Mouse (Mus musculus) ovary, adult 18-20 months (tissue): ENCODE results near the gene Foxl1.
A peak's percentile ranks its signal among the peaks of the same experiment; 100 is the strongest.
"Not testable (repeated sequence)": the region's sequence is repeated elsewhere in the genome, so short reads cannot be mapped to it uniquely, and the experiment has no call there.

Source experiments
- DNase-seq: peaks from one replicate; pipeline ENCODE4 v3.0.0; 2022; ENCODE audit warnings: low spot score, mixed read lengths

Gene Foxl1

DNA sequence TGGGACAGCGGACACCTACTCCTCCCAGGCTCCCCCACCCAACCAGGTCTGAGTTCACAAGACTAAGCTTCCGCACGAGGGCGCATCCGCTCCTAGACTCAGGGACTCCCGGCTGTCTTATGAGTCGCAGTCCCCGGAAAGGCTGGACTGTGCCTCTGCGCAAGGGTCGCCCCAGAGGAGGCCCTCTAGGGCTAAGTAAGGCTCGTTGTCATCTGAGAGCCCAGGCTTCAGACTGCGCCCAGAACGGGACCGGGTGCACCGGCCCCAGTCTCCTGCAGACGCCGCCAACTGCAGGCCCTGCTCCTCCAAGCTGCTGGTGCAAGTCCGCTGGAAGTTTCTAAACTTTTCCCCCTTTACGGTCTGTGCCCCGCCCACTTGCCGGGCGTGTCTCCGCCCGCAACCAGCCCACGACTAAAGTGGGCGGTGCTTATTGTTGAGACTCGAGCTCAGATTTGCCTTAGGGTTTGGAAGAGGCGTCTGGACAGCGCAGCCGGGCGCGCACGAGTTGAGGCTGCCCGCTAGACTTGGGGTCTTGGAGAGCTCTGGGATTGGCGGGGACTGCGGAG is 2.3 kb upstream of the Foxl1 start:
- DNase-seq, result peak; percentile 71

DNA sequence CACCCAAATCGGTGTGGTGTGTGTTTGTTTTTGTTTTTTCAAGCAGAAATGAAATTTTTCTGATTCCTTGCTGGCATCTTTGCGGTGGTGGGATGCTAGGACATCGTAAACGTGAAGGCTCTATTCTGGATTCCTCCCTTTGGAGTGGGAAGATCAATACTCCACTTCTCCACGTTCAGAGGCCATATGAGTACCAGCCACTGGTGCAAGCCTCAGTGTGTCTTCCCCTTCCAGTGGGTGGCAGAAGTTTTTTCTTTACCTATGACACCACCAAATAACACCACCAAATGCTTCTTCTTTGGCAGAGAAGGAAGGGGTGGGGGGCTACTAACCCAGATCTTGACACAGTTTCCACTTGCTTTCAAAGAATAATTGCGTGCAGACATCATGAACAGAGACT is 1.5 kb upstream of the Foxl1 start:
- DNase-seq, result no peak

DNA sequence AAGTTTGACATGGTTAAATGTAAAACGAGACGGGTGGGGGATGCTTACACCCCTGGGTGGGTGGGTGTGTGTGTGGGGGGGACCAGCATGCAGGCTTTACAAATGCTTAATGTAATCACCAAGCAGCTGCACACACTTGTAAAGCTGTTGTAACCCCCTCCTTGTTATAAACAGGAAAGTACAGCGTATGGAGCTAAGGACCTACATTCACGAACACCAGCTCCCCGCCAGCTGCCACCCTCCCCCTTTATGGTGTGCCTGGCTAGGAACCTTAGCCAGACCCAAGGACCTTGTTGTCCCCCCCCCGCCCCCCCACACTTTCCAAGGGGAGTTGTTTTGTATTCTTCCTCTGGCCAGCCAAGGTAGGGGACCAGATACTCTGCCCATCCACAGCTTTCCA is 1.0 kb upstream of the Foxl1 start:
- DNase-seq, result no peak

DNA sequence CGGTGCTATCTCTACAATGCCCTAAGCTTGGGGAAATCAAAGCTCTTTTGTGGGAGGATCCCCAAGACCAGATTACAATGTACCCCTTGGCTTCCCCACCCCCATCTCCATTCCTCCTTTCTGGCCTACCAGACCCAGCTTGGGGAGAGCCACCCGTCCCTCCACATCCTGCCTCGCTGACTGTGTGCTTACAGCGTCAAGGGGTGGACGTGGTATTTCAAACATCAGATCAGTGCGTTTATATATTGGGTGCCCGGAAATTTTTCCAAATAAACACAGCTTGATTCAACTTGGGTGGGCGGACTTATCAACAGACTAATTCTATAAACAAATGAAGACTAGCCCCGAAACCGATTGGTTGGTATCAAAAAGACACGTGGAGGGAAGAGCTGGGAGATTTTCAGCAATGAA is 444 bp upstream of the Foxl1 start:
- no peak for DNase-seq

DNA sequence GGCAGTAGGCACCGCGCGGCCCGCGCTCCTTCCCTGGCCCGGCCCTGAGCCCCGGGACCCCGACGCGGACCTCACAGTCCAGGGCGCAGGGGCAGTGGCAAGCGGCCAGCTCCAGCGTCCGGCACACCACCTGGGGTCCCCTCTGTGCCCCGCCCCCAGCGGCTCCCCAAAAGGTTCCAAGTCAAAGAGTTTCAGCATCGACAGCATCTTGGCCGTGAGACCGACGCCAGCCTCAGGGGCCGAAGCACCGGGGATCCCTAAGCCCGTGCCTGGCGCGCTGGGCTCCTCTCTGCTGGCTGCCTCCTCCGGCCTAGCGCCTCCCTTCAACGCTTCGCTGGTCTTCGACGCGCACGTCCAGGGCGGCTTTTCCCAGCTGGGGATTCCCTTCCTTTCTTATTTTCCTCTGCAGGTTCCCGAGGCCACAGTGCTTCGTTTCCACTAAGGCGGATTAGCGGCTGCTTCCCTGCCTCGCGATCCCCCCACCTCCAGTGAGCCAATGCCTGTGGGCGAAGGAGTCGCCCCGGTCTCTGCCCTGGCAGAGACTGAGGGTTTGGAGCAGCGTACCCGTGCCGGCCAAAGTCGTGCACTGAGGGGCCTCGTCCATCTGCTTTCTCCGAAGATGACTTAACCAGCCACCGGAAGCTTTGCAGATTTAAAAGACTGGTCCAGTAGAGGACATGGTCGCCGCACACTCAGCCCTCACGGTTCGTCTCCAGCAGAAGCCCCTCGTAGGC is 958 bp downstream of the Foxl1 start:
- no peak for DNase-seq

DNA sequence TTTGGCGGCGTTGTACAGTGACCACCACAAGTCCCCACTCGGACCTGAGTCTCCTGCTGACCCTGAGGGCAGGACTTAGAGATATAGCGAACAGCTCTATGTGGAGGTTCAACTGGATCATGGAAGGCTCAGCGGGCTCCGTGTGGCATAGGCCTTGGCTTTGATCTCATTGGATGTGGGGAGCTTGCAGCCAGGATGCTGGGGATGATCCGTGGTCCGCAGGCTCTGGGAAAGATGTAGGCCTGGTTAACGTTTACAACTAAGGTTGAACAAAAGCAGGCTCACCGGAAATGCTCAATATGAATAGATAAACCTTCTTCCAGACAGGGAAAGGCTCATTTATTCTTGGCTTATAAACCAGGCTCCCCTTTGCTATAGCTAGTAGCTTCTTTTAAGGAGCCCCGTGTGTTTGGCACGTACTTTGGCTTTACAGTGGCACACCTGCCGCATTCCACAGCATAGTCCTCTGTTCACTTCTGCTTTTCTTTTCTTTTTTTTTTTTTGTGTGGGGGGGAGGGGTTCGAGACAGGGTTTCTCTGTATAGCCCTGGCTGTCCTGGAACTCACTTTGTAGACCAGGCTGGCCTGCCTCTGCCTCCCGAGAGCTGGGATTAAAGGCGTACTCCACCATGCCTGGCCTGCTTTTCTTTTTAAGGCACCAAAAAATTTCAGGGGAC is 1.7 kb downstream of the Foxl1 start:
- no peak for DNase-seq

DNA sequence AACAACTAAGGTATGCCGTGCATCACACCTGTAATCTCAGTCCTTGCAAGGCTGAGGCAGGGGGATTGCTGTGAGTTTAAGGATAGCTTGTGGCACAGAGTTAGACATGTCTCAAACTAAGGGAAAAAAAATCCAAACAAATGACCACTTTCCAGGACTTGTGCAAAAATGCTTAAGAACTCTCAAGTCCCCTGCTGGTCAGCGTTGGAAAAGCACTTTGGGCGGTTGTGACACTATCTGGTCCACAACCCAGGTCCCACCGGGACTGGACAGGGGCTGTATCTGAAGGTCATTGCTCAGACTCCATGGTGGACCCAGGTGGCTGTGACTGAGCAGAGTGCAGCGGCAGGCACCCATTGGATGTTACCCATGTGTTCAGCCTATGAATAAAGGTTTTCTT is 2.8 kb downstream of the Foxl1 start:
- no peak for DNase-seq

DNA sequence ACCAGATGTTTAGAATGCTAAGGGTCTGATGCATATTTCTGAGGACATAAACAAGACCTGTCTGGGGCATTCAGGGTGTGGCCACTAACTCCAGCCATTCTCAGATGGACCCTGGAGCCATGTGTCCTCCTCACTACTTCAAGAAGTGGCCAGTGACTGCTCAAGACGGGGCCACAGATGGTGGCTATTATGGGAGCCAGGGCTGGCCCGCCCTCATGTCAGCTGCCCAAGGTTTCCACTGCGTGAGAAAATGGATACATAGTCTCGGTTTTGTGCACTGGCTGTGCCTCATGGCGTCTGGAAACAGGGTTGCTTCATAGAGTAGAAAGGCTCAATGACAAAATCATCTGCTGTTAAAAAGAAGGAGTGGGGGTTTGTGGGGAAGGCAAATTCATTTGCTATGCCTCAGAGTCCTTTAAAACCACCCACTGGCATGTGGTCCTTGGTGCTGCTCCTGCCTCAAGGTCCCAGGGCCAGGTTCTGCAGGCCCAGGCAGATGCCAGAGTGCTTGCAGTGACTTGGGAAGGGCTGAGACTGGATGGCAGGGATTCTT is 5.3 kb downstream of the Foxl1 start:
- DNase-seq, result no peak

DNA sequence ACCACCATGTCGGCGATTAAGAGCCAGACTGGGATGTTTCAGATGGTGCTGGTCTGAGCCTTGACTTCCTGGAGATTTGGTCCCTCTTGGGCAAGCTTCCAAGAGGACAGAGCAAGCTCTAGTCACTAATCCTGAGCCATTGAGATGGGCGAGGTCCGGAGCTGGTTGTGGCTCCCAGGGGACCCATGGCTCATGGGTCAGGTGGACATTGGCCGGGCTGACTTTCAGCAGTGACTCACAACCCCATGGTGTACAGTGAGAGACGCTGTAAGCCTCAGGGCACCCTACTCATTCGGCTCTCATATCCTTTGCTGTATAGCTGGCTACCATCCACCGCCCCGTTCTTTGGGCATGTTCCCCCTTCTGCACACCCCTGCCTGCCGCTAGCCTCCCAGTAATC is 6.4 kb downstream of the Foxl1 start:
- DNase-seq, result no peak

DNA sequence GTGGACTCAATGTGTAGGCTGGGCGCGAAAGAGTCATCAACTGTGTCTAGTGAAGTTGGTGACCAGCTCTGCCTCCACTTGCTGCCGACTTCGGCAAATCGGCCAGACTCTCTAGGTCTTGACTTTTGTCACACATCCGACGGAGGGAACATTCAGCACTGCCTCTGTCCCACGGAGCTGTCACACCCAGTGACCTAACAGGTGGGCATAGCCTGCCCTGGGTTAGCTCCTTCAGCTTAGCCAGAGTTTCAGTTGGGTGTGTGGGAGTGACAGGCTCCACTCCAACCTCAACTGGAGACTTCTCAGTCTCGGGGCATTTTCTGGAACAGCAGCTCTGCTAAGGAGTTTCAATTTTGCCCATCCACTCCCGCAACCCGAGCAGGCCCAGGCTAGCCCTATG is 6.8 kb downstream of the Foxl1 start:
- DNase-seq, result no peak

DNA sequence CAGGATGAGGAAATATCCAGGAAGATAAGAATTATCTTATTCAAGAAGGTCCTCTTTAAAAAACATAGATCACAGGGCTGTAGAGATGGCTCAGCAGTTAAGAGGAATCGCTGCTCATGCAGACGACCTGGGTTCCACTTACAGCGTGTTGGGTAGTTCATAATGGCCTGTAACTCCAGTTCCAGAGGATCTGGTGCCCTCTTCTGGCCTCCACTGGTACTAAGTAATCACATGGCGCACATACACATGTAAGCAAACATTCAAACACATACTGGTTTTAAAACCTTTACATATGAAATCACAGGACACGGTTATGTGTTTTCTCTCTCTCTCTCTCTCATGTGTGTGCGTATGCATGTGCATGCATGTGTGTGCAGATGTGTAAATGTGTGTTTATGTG is 9.1 kb downstream of the Foxl1 start:
- DNase-seq, result no peak

DNA sequence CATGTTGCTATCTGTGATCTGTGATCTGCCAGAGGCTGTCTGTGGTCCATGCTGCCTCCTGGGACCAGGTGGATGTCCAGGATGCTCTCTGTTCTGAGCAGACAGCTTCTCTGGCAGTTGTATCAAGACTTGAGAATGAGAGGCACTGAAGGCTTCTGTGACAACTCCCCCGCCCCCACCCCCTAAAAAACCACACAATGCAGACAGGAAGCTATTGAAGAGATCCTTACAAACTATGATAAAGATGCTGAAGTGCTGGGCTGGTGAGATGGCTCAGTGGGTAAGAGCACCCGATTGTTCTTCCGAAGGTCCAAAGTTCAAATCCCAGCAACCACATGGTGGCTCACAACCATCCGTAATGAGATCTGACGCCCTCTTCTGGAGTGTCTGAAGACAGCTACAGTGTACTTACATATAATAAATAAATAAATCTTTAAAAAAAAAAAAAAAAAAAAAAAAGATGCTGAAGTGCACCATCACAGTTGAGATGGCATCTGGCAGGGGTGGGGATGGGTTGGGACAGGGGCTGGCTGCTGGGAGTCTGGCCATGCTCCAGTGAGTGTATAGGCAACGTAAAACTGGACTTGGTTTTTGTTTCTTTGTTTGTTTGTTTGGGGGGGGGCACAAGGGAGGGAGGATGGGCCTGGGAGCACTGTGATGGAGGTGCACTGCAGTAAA is 17.9 kb downstream of the Foxl1 start:
- DNase-seq, result not testable (repeated sequence)

DNA sequence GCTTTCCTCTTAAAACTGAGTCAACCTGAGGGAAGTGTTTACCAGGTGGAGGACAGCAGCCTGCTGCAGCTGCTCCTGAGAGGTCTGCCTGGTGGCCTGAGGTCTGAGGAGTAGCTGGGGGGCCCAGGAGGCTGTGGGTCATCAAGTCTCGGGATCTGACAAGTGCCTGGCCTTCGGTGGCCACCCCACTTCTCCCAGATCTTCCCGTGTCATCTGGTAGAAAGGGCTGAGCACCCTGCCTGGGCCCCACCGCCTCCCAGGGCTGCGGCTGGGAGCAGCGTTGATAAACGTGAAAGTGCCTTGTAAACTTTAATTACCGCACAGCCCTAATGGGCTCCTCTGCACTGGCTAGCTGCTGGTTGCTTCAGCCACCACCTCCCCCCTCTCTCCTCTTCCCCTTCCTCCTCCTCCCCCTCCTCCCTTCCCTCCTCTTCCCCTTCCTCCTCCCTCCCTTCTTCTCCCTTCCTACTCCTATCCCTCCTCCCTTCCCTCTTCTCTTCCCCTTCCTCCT is 20.9 kb downstream of the Foxl1 start:
- DNase-seq, result no peak

DNA sequence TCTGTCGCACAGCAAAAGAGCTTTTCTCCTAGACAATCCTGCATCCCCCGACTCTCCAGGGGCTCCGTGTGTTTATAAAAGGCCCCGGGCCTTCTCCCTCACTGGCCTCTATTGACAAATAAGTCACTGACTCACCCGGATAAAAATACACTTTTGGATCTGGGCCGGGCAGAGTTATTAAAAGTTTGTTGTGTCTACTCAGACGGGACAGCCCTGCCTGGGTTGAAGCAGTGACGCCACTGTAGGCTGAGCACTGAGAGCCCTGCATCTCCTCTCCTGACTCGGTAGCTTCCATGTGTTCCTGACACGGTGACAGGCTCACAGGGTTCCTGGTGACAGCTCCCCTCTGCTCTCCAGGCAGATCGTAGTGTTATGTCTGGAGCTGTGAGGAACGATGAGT is 24.7 kb downstream of the Foxl1 start:
- DNase-seq, result peak; percentile 18

DNA sequence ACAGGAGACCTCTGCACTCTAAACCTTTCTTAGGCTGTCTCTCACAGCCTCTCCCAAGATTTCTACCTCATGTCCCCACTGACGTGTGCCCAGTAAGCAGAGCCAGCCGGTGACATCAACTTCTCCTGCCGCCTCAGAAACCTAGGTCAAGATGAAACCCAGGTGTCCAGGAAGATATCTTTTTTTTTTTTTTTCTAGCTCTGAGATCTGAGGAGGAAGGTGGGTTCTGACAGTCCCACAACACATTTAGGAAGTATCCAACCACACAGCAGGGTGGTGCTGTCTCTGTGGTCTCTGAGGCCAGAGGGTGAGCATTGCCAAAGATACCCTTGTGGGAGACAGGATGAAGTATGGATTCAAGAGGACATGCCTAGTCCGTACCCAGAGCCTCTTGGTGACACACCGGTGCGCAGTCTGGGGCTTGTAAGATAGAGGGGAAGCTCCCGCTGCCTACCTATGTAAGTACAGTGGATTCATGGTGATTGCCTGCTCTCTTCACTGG is 29.3 kb downstream of the Foxl1 start:
- no peak for DNase-seq

DNA sequence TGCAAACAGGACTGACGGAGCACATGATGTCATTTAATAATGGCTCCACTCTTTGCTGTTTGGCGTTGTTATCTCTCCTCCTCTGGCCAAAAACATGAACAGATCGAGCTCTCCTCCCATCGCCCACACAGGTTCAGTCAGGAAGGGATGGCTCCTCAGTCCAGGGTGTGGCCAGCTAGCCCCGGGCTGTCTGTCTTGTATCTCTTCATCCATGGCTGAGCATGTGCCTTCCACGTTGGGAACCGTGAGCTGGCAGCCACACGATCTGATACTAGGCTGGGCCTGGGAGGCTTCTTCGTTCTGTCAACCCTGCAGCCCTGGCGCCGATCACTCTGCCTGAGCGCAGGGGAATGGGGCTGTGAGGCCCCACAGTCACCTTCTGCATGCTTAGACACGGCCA is 31.1 kb downstream of the Foxl1 start:
- no peak for DNase-seq

DNA sequence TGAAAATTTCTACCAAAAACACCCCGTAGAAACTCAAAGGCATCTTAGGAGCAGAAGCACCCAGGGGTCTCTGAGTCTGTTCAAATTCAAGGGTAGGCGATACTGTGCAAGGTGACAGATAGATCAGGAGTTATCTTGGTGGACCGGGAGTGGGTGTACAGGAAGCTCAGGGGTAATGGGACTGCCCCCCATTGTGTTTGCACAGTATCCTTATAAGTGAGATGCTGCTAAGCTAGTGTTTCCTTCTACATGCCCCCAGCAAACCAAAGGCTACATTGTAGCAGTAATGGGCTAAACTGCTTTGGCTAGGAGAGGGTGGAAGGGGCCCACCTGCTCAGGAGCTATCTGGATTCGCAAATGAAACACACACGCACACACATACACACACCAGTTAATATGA is 33.7 kb downstream of the Foxl1 start:
- no peak for DNase-seq

DNA sequence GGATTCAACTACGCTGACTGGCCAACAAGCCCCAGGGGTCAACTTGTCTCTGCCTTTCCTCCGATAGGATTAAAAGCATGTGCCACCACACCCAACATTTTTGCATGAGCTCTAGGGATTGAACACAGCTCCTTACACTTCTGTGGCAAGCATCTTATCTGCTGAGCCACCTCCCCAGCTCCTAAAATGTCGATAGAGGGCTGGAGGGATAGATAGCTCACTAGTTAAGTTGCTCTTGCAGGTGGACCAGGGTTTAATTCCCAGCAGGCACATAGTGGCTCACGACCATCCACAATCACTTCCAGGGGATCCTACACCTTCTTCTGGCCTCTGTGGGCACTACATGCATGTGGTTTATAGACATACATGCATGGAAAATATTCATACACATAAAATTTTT is 34.7 kb downstream of the Foxl1 start:
- DNase-seq, result no peak

DNA sequence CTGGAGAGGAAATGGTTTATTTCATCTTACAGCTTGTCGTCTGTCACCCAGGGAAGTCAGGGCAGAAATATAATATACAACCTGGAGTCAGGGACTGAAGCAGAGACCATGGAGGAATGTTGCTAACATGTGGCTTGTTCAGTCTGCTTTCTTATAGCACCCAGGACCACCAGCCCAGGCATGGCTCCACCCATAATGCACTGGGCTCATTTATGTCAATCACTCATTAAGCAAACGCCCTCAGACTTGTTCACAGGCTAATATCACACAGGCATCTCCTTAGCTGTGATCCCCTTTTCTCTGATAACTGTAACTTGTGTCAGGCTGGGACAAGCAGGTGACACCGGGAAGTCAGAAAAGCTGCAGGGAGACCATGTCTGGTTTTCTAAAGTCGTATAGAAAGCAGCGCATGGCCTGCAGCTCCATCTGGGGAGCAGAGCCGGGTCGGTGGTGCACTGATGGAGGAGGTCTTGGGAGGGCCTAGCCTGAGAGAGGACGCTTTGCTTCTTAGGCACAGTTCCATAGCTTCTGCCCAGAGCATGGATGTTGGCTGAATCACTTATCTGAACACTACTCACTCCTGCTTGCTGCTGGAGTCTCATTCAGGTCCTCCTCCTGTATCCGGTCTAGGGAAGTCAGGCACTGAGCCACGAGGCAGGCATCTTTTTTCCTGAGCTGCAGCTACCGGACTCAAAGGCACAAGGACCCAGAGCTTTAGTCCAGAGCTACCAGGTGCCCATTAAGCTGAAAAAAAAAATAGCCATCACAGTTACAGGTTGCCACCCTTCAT is 35.4 kb downstream of the Foxl1 start:
- DNase-seq, result no peak

DNA sequence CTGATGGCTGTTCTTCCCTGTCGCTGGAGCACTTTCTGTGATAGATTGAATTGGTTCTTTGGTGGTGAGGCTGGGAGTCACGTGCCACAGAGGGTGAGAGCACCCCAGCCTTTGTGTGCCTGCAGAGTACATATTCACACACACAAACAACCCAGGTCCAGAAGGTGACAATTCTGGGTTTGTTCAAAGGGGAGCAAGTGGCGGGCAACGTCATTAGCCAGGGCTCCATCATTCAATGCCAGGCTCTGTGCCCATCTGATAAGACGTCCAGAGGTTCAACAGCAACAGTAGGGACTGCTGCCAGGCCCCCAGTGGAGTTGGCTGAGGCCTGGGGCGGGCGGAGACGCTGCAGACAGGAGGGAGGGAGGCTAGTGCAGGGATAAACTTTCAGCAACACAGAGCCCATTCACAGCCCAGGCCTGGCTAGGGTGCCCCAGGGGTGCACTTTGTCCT is 36.3 kb downstream of the Foxl1 start:
- DNase-seq, result peak; percentile 39

DNA sequence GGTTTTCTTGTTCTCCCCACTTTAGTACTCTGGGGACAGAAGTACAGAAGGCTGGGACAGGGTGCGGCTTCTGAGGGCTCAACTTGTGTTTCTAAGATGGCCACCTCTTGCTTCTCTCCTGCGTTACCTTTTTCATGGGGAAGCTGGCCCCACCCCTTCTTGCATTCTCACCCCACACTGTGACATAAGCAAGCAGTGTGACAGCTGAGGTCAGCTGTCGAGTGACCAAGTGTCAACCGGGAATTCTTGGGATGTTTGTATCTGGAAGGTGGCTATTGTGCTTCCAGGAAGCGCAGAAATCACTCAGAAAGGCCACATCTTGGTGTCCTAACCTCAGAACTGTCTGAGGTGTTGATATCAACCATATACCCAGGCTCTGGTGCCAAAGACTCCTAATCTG is 40.3 kb downstream of the Foxl1 start:
- no peak for DNase-seq
